Mouse (Mus musculus) cerebellum, postnatal 14 days (tissue): ENCODE measurements around the gene A730049H05Rik.

Experiments used
- DNase-seq, 2 experiments: peaks; one replicate each; pipeline ENCODE4 v3.0.0; 2021; ENCODE audit warnings: mixed read lengths in 2 of 2

Gene A730049H05Rik

GRCm38 (mm10) chr6:92831106-92831505 lies 14.8 kb downstream of the A730049H05Rik start:
- DNase-seq = no peak

GRCm38 (mm10) chr6:92842000-92842399 lies 25.7 kb downstream of the A730049H05Rik start:
- no peak for DNase-seq

- no peak for DNase-seq
These were observed 27.2 kb downstream of the A730049H05Rik start for GRCm38 (mm10) chr6:92843474-92843873.

GRCm38 (mm10) chr6:92845898-92846297 lies 29.6 kb downstream of the A730049H05Rik start:
- DNase-seq = no peak

- DNase-seq = no peak
These were observed 30.3 kb downstream of the A730049H05Rik start for GRCm38 (mm10) chr6:92846614-92847013.

GRCm38 (mm10) chr6:92849208-92849607 lies 32.9 kb downstream of the A730049H05Rik start:
- DNase-seq = peak; percentile 33

GRCm38 (mm10) chr6:92850250-92850649 lies 34.0 kb downstream of the A730049H05Rik start:
- peak; percentile 39 to 41 for DNase-seq

GRCm38 (mm10) chr6:92854873-92855272 lies 38.6 kb downstream of the A730049H05Rik start:
- DNase-seq = no peak

- DNase-seq = no peak
These were observed 41.5 kb downstream of the A730049H05Rik start for GRCm38 (mm10) chr6:92857761-92858160.

GRCm38 (mm10) chr6:92858721-92859510 lies 42.6 kb downstream of the A730049H05Rik start:
- no peak for DNase-seq

GRCm38 (mm10) chr6:92860285-92860912 lies 44.1 kb downstream of the A730049H05Rik start:
- DNase-seq = no peak

GRCm38 (mm10) chr6:92862599-92862998 lies 46.3 kb downstream of the A730049H05Rik start:
- no peak for DNase-seq

- no peak for DNase-seq
These were observed 52.9 kb downstream of the A730049H05Rik start, which contains the start of gene Gm15737 for GRCm38 (mm10) chr6:92869089-92869581. Gene Gm15737, plus strand, starts transcription at chr6:92869357.

- no peak for DNase-seq
These were observed 53.4 kb downstream of the A730049H05Rik start for GRCm38 (mm10) chr6:92869582-92870219.

- DNase-seq = no peak
These were observed 55.5 kb downstream of the A730049H05Rik start for GRCm38 (mm10) chr6:92871813-92872212.

GRCm38 (mm10) chr6:92872766-92873165 lies 56.5 kb downstream of the A730049H05Rik start:
- DNase-seq = no peak

- DNase-seq = peak in 1 of 2 experiments; percentile 5
These were observed 58.6 kb downstream of the A730049H05Rik start for GRCm38 (mm10) chr6:92874854-92875253.

- no peak for DNase-seq
These were observed 59.1 kb downstream of the A730049H05Rik start for GRCm38 (mm10) chr6:92875340-92875739.

- no peak for DNase-seq
These were observed 59.8 kb downstream of the A730049H05Rik start for GRCm38 (mm10) chr6:92876121-92876520.

- DNase-seq = no peak
These were observed 61.0 kb downstream of the A730049H05Rik start for GRCm38 (mm10) chr6:92877236-92877635.

GRCm38 (mm10) chr6:92878771-92879170 lies 62.5 kb downstream of the A730049H05Rik start:
- DNase-seq = no peak

GRCm38 (mm10) chr6:92879700-92880265 lies 63.5 kb downstream of the A730049H05Rik start:
- no peak for DNase-seq

GRCm38 (mm10) chr6:92882446-92882845 lies 66.2 kb downstream of the A730049H05Rik start:
- DNase-seq = peak in 1 of 2 experiments; percentile 15
